Comparison of ENCODE assay signal across 29 mouse cellular contexts in the genomic region with DNA sequence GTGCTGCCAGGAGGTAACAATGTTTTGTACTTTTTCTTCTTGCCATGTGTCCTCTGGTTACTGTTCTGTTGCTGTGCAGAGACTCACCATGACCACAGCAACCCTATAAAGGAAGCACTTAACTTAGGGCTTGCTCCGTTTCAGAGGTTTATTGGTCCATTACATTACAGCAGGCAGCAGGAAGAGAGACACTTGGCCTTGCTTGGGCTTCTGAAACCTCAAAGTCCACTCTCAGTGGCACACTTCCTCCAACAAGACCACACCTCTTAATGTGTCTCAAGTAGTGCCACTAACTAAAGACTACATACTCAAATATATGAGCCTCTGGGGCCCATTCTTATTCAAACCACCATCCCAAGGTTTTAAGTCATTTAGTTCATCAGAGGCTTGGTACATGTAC. TPM values are rescaled to one million over a fixed set of nuclear protein-coding genes. Genes with fewer than 3 reads are reported as not detected.
"Had no signal": no experiment of that assay in that cellular context is flagged by ENCODE, and none has a peak within 500 bp of the region (broad histone marks: within the 10 kb centered on the region; RNA-seq: fewer than 3 reads in every experiment).

No protein-coding gene starts in this region.

- H3K27ac ChIP-seq: lung, embryonic 15.5 days; macrophage; midbrain, embryonic 10.5 days; midbrain, embryonic 12.5 days; neural tube, embryonic 13.5 days; neural tube, embryonic 15.5 days; stomach, embryonic 15.5 days; stomach, postnatal 0 days had no signal

- H3K4me2 ChIP-seq: lung, embryonic 15.5 days; midbrain, embryonic 12.5 days; neural tube, embryonic 13.5 days; neural tube, embryonic 15.5 days; stomach, embryonic 15.5 days had no signal

- H3K27me3 ChIP-seq: lung, embryonic 15.5 days; midbrain, embryonic 12.5 days; neural tube, embryonic 13.5 days; neural tube, embryonic 15.5 days; stomach, embryonic 15.5 days had no signal

- DNase-seq: lung, adult 2 months; lung, postnatal 14 days; lung, postnatal 36 days; midbrain, embryonic 14.5 days; retina, postnatal 1 day; right cerebral cortex, adult 18-20 months; right cerebral cortex, postnatal 25 days; right cerebral cortex, postnatal 4 days; spleen, adult 18-20 months; thymus, adult 2 months; thymus, postnatal 25 days; thymus, postnatal 4 days had no signal

- H3K9ac ChIP-seq: lung, embryonic 15.5 days; midbrain, embryonic 12.5 days; neural tube, embryonic 13.5 days; neural tube, embryonic 15.5 days; stomach, embryonic 15.5 days had no signal

- H3K4me1 ChIP-seq: lung, embryonic 15.5 days; midbrain, embryonic 10.5 days; midbrain, embryonic 12.5 days; neural tube, embryonic 13.5 days; neural tube, embryonic 15.5 days; stomach, embryonic 15.5 days had no signal

- ATAC-seq: lung, postnatal 0 days; midbrain, embryonic 16.5 days had no signal

- H3K9me3 ChIP-seq: lung, embryonic 15.5 days; midbrain, embryonic 10.5 days; midbrain, embryonic 12.5 days; neural tube, embryonic 13.5 days; neural tube, embryonic 15.5 days; stomach, embryonic 15.5 days had no signal

- H3K4me3 ChIP-seq: lung, embryonic 15.5 days; midbrain, embryonic 10.5 days; midbrain, embryonic 12.5 days; myocyte; neural tube, embryonic 13.5 days; neural tube, embryonic 15.5 days; stomach, embryonic 15.5 days had no signal

RNA-seq across cellular contexts. Expression of a gene that starts 52.0 kb away (rescaled TPM):
- total RNA-seq: megakaryocyte progenitor cell, adult 5-6 weeks; megakaryocyte-erythroid progenitor cell, adult 5-6 weeks had no signal
- polyA plus RNA-seq: lung, adult 2 months; lung, embryonic 15.5 days; lung, postnatal 0 days; macrophage; midbrain, embryonic 10.5 days; midbrain, embryonic 12.5 days; midbrain, embryonic 14.5 days; midbrain, embryonic 16.5 days; myocyte; neural tube, embryonic 11.5 days; neural tube, embryonic 13.5 days; neural tube, embryonic 15.5 days; small intestine, adult 2 months; stomach, embryonic 15.5 days; stomach, postnatal 0 days; testis, adult 2 months; thymus, adult 2 months; urinary bladder, adult 2 months had no signal
